9 mouse cellular contexts compared by ENCODE assay signal in the genomic region with DNA sequence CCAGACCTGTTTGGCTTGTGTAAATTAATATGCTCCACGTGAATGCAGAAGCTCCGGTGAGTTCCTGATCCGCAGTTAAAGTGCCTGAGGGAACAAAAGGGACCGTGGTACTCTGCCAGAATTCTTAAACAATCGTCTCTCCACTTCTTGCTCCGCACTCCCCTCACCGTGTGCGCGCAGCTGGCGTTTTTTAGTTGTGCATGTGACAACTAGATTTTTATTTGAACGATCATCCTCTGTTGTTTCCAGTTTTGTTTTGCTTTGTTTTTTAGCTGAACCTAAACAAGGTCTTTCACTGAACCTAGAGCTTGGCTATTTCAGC. TPM values are rescaled to one million over a fixed set of nuclear protein-coding genes. Genes with fewer than 3 reads are reported as not detected.
A peak's percentile ranks its signal among the peaks of the same experiment; 100 is the strongest.
DNase-seq lines count a peak whose midpoint lies in the region; ATAC-seq lines count a peak whose summit lies in the region.
"Had no signal": no experiment of that assay in that cellular context is flagged by ENCODE, and none has a peak within 500 bp of the region (broad histone marks: within the 10 kb centered on the region; RNA-seq: fewer than 3 reads in every experiment).

No protein-coding gene starts in this region.

- H3K27me3 ChIP-seq in kidney, embryonic 14.5 days (ENCODE audit: control insufficient read depth, insufficient read depth, low read length), result no peaks in the 10 kb centered on the region
- no peaks in the 10 kb centered on the region for H3K27me3 ChIP-seq in embryonic facial prominence, embryonic 15.5 days
- no peaks in the 10 kb centered on the region for H3K27me3 ChIP-seq in limb, embryonic 10.5 days (ENCODE audit: low read depth, poor library complexity, severe bottlenecking)
- no peaks in the 10 kb centered on the region for H3K27me3 ChIP-seq in neural tube, embryonic 13.5 days

- H3K27ac ChIP-seq in kidney, embryonic 14.5 days (ENCODE audit: low read depth, low read length), result peak overlapping the region; percentile 93
- H3K27ac ChIP-seq in embryonic facial prominence, embryonic 15.5 days (replicated peaks), result peak overlapping the region; percentile 96
- peak overlapping the region; percentile 74 for H3K27ac ChIP-seq in limb, embryonic 10.5 days
- H3K27ac ChIP-seq in neural tube, embryonic 13.5 days (replicated peaks), result peak overlapping the region; percentile 94

- H3K9ac ChIP-seq in kidney, embryonic 14.5 days (ENCODE audit: low read depth, low read length), result peak overlapping the region; percentile 23; the same call in 1 of the 2 replicates
- H3K9ac ChIP-seq in embryonic facial prominence, embryonic 15.5 days, result no peak overlapping the region; the same call in 1 of the 2 replicates
- H3K9ac ChIP-seq in neural tube, embryonic 13.5 days, result peak overlapping the region; percentile 75

- H3K4me1 ChIP-seq in kidney, embryonic 14.5 days (ENCODE audit: control insufficient read depth, insufficient read depth, low read length), result peaks cover 6% of the 10 kb centered on the region
- peaks cover 23% of the 10 kb centered on the region; the same call in 1 of the 2 replicates for H3K4me1 ChIP-seq in embryonic facial prominence, embryonic 15.5 days
- peaks cover 24% of the 10 kb centered on the region for H3K4me1 ChIP-seq in limb, embryonic 10.5 days
- H3K4me1 ChIP-seq in neural tube, embryonic 13.5 days (replicated peaks), result peaks cover 22% of the 10 kb centered on the region

- no peaks in the 10 kb centered on the region for H3K36me3 ChIP-seq in kidney, embryonic 14.5 days (ENCODE audit: control insufficient read depth, insufficient read depth, low read length)
- 0 out of 2 replicates have a peak, but pooled peaks cover 2% of the 10 kb centered on the region for H3K36me3 ChIP-seq in embryonic facial prominence, embryonic 15.5 days
- H3K36me3 ChIP-seq in limb, embryonic 10.5 days, result no peaks in the 10 kb centered on the region; the same call in 1 of the 2 replicates
- peaks cover under 1% of the 10 kb centered on the region; the same call in 1 of the 2 replicates for H3K36me3 ChIP-seq in neural tube, embryonic 13.5 days

- no peak for ATAC-seq in kidney, embryonic 14.5 days (ENCODE audit: low FRiP score, low TSS enrichment)
- no peak for ATAC-seq in embryonic facial prominence, embryonic 15.5 days (ENCODE audit: insufficient number of reproducible peaks, low FRiP score, low TSS enrichment, low read depth)
- ATAC-seq in neural tube, embryonic 13.5 days (ENCODE audit: low read depth), result no peak

- DNase-seq in kidney, adult 11 months, result no peak
- DNase-seq in limb, embryonic 10.5 days (ENCODE audit: low spot score), result no peak
- no peak for DNase-seq in frontal cortex, postnatal 14 days (ENCODE audit: low spot score in 2 of 2)
- no peak for DNase-seq in layer of hippocampus, adult 8-10 months (ENCODE audit: low spot score in 2 of 2)
- no peak for DNase-seq in cerebellum, postnatal 14 days
- DNase-seq: thymus, postnatal 36 days had no signal

- WGBS in kidney, embryonic 14.5 days, result 43% methylated on average over 11 of the region's 11 CpGs
- 25% methylated on average over 11 of the region's 11 CpGs for WGBS in embryonic facial prominence, embryonic 15.5 days
- 54% methylated on average over 11 of the region's 11 CpGs for WGBS in limb, embryonic 10.5 days
- WGBS in neural tube, embryonic 13.5 days, result 21% methylated on average over 11 of the region's 11 CpGs

- no peaks in the 10 kb centered on the region for H3K9me3 ChIP-seq in kidney, embryonic 14.5 days (ENCODE audit: control insufficient read depth, low read length)
- no peaks in the 10 kb centered on the region for H3K9me3 ChIP-seq in embryonic facial prominence, embryonic 15.5 days (replicated peaks)
- H3K9me3 ChIP-seq in limb, embryonic 10.5 days (replicated peaks), result no peaks in the 10 kb centered on the region
- no peaks in the 10 kb centered on the region for H3K9me3 ChIP-seq in neural tube, embryonic 13.5 days

- peak overlapping the region; percentile 15; the same call in 1 of the 2 replicates for H3K4me3 ChIP-seq in kidney, embryonic 14.5 days (ENCODE audit: low read length)
- peak overlapping the region; percentile 48 for H3K4me3 ChIP-seq in embryonic facial prominence, embryonic 15.5 days (replicated peaks)
- H3K4me3 ChIP-seq in limb, embryonic 10.5 days, result peak overlapping the region; percentile 54; the same call in 1 of the 2 replicates
- peak overlapping the region; percentile 44 for H3K4me3 ChIP-seq in neural tube, embryonic 13.5 days

- peak overlapping the region; percentile 62 for H3K4me2 ChIP-seq in kidney, embryonic 14.5 days (replicated peaks; ENCODE audit: low read depth, low read length)
- peak overlapping the region; percentile 49 for H3K4me2 ChIP-seq in embryonic facial prominence, embryonic 15.5 days (replicated peaks)
- peak overlapping the region; percentile 60 for H3K4me2 ChIP-seq in neural tube, embryonic 13.5 days

RNA-seq across cellular contexts. Expression of a gene that starts 28.3 kb away (rescaled TPM):
- polyA plus RNA-seq in kidney, embryonic 14.5 days (2014; fragmentation: Nextera tagmentation; extraction: Ambion mirVana), result 43.3 and 46.0 TPM in 2 replicates
- polyA plus RNA-seq in embryonic facial prominence, embryonic 15.5 days (2015; fragmentation: Nextera tagmentation; extraction: Ambion mirVana), result 35.6 and 37.1 TPM in 2 replicates
- 30.7 and 31.9 TPM in 2 replicates for polyA plus RNA-seq in limb, embryonic 10.5 days (2016; fragmentation: Nextera tagmentation; extraction: Ambion mirVana)
- 8.7 and 9.6 TPM in 2 replicates for polyA plus RNA-seq in neural tube, embryonic 13.5 days (2015; fragmentation: Nextera tagmentation; extraction: Ambion mirVana)
- 1 to 10 TPM; 4.4 to 7.6 (median 6.3) TPM for total RNA-seq in layer of hippocampus, adult 8-10 months (2022)

RNA-seq across cellular contexts. Expression of a gene that starts 28.4 kb away (rescaled TPM):
- 1.8 and 3.3 TPM in 2 replicates for polyA plus RNA-seq in kidney, embryonic 14.5 days (2014; fragmentation: Nextera tagmentation; extraction: Ambion mirVana)
- polyA plus RNA-seq in embryonic facial prominence, embryonic 15.5 days (2015; fragmentation: Nextera tagmentation; extraction: Ambion mirVana), result 3.1 and 3.7 TPM in 2 replicates
- polyA plus RNA-seq in limb, embryonic 10.5 days (2016; fragmentation: Nextera tagmentation; extraction: Ambion mirVana), result 2.0 and 4.7 TPM in 2 replicates
- 33.4 and 37.3 TPM in 2 replicates for polyA plus RNA-seq in neural tube, embryonic 13.5 days (2015; fragmentation: Nextera tagmentation; extraction: Ambion mirVana)
- 10 to 100 TPM; 11.6 to 17.4 (median 13.2) TPM for total RNA-seq in layer of hippocampus, adult 8-10 months (2022)

RNA-seq across cellular contexts. Expression of a gene that starts 43.7 kb away (rescaled TPM):
- 5.1 and 6.2 TPM in 2 replicates for polyA plus RNA-seq in kidney, embryonic 14.5 days (2014; fragmentation: Nextera tagmentation; extraction: Ambion mirVana)
- polyA plus RNA-seq in embryonic facial prominence, embryonic 15.5 days (2015; fragmentation: Nextera tagmentation; extraction: Ambion mirVana), result 9.8 and 10.4 TPM in 2 replicates
- polyA plus RNA-seq in limb, embryonic 10.5 days (2016; fragmentation: Nextera tagmentation; extraction: Ambion mirVana), result 3.1 and 4.4 TPM in 2 replicates
- 12.9 and 13.6 TPM in 2 replicates for polyA plus RNA-seq in neural tube, embryonic 13.5 days (2015; fragmentation: Nextera tagmentation; extraction: Ambion mirVana)
- 1 to 10 TPM; 4.2 to 7.6 (median 5.8) TPM for total RNA-seq in layer of hippocampus, adult 8-10 months (2022)

RNA-seq across cellular contexts. Expression of a gene that starts 51.4 kb away (rescaled TPM):
- polyA plus RNA-seq in kidney, embryonic 14.5 days (2014; fragmentation: Nextera tagmentation; extraction: Ambion mirVana), result 59.5 and 72.0 TPM in 2 replicates
- 32.9 and 35.3 TPM in 2 replicates for polyA plus RNA-seq in embryonic facial prominence, embryonic 15.5 days (2015; fragmentation: Nextera tagmentation; extraction: Ambion mirVana)
- polyA plus RNA-seq in limb, embryonic 10.5 days (2016; fragmentation: Nextera tagmentation; extraction: Ambion mirVana), result 52.9 and 69.5 TPM in 2 replicates
- 26.3 and 29.5 TPM in 2 replicates for polyA plus RNA-seq in neural tube, embryonic 13.5 days (2015; fragmentation: Nextera tagmentation; extraction: Ambion mirVana)
- 10 to 100 TPM; 16.1 to 19.2 (median 16.6) TPM for total RNA-seq in layer of hippocampus, adult 8-10 months (2022)
